Mouse (Mus musculus) midbrain, embryonic 13.5 days (tissue): ENCODE data around the gene Kel. TPM values are rescaled to one million over a fixed set of nuclear protein-coding genes. Genes with fewer than 3 reads are reported as not detected.

ENCODE experiments used
- ATAC-seq: fragments of 200-750 bp; cut with Nextera tagmentation; 2 replicates; pipeline ENCODE4 v1.8.0; 2017; ENCODE audit warnings: mild to moderate bottlenecking, moderate TSS enrichment, moderate library complexity
- H3K27ac ChIP-seq: fragments of 300-500 bp; sonication (generic); 2 replicates; pipeline ENCODE4 v1.5.1; 2015; ENCODE audit warnings: inconsistent platforms, mild to moderate bottlenecking, moderate library complexity
- H3K27me3 ChIP-seq: fragments of 300-500 bp; sonication (generic); 2 replicates; pipeline ENCODE4 v1.6.1; 2015; ENCODE audit warnings: mild to moderate bottlenecking, inconsistent platforms
- H3K36me3 ChIP-seq: fragments of 300-500 bp; sonication (generic); 2 replicates; pipeline ENCODE4 v1.6.1; 2015; ENCODE audit warnings: mild to moderate bottlenecking, inconsistent platforms
- H3K4me1 ChIP-seq: fragments of 300-500 bp; sonication (generic); replicated peaks from 2 replicates; pipeline ENCODE4 v1.6.1; 2015; ENCODE audit warnings: inconsistent platforms
- H3K4me2 ChIP-seq: fragments of 300-500 bp; sonication (generic); replicated peaks from 2 replicates; pipeline ENCODE4 v1.6.1; 2015; ENCODE audit warnings: moderate library complexity, mild to moderate bottlenecking, inconsistent platforms
- H3K4me3 ChIP-seq: fragments of 300-500 bp; sonication (generic); replicated peaks from 2 replicates; pipeline ENCODE4 v1.5.1; 2015; ENCODE audit warnings: mild to moderate bottlenecking, inconsistent platforms
- H3K9ac ChIP-seq: fragments of 300-500 bp; sonication (generic); replicated peaks from 2 replicates; pipeline ENCODE4 v1.6.1; 2015; ENCODE audit warnings: mild to moderate bottlenecking, inconsistent platforms
- H3K9me3 ChIP-seq: fragments of 300-500 bp; sonication (generic); 2 replicates; pipeline ENCODE4 v1.6.1; 2016; ENCODE audit warnings: mild to moderate bottlenecking, inconsistent platforms
- WGBS: fragments of 180-500 bp; shearing (Covaris S2); methylation state at CpG from one replicate; pipeline ENCODE4 v1.1.7; 2015; 5-methylcytosine and 5-hydroxymethylcytosine counted together
- polyA plus RNA-seq: library from polyadenylated mRNA; unstranded; fragments of >200 nt; fragmentation: Nextera tagmentation; extraction: Ambion mirVana; gene quantifications from 2 replicates; pipeline ENCODE4 v1.2.1, GENCODE M21; 2015

Kel gene
- polyA plus RNA-seq: 0.78 and 1.2 TPM in 2 replicates

GRCm38 (mm10) chr6:41704123-41704522 lies at the start of gene Kel:
Gene Kel, minus strand, starts transcription at chr6:41704339.
- Histone ChIP-seq H3K4me1 (no peaks in the 10 kb centered on the region), H3K9ac (no peak within 1 kb of the TSS), H3K4me3 (no peak within 1 kb of the TSS), H3K27ac (no peak within 1 kb of the TSS), H3K36me3 (no peaks in the 10 kb centered on the region), H3K4me2 (no peak within 1 kb of the TSS), H3K9me3 (no peaks in the 10 kb centered on the region), H3K27me3 (no peaks in the 10 kb centered on the region)
- no peak for ATAC-seq
- WGBS: 43% methylated on average over 1 of the region's 1 CpGs

- no peak for ATAC-seq
- Histone ChIP-seq H3K4me3 (no peak overlapping the region), H3K4me2 (no peak overlapping the region), H3K9ac (no peak overlapping the region), H3K9me3 (no peaks in the 10 kb centered on the region), H3K27ac (no peak overlapping the region), H3K36me3 (no peaks in the 10 kb centered on the region), H3K27me3 (no peaks in the 10 kb centered on the region), H3K4me1 (no peaks in the 10 kb centered on the region)
- WGBS: 77% methylated on average over 5 of the region's 5 CpGs
Observed at GRCm38 (mm10) chr6:41744664-41745392, 40.7 kb upstream of the Kel start.

GRCm38 (mm10) chr6:41741101-41741500 lies 37.0 kb upstream of the Kel start:
- Histone ChIP-seq H3K9ac (no peak overlapping the region), H3K27ac (no peak overlapping the region), H3K4me1 (no peaks in the 10 kb centered on the region), H3K27me3 (no peaks in the 10 kb centered on the region), H3K9me3 (no peaks in the 10 kb centered on the region), H3K36me3 (no peaks in the 10 kb centered on the region), H3K4me3 (no peak overlapping the region), H3K4me2 (no peak overlapping the region)
- no peak for ATAC-seq

GRCm38 (mm10) chr6:41734719-41735470 lies 30.8 kb upstream of the Kel start:
- Histone ChIP-seq H3K27me3 (no peaks in the 10 kb centered on the region), H3K4me3 (no peak overlapping the region), H3K9ac (no peak overlapping the region), H3K27ac (no peak overlapping the region), H3K4me2 (no peak overlapping the region), H3K9me3 (no peaks in the 10 kb centered on the region), H3K36me3 (no peaks in the 10 kb centered on the region), H3K4me1 (no peaks in the 10 kb centered on the region)
- no peak for ATAC-seq
- 92% methylated on average over 5 of the region's 5 CpGs for WGBS

- WGBS: 85% methylated on average over 1 of the region's 1 CpGs
- Histone ChIP-seq H3K4me1 (no peaks in the 10 kb centered on the region), H3K27ac (no peak overlapping the region), H3K27me3 (no peaks in the 10 kb centered on the region), H3K9ac (no peak overlapping the region), H3K9me3 (no peaks in the 10 kb centered on the region), H3K4me3 (no peak overlapping the region), H3K4me2 (no peak overlapping the region), H3K36me3 (no peaks in the 10 kb centered on the region)
- ATAC-seq: no peak
Observed at GRCm38 (mm10) chr6:41727989-41728609, 24.0 kb upstream of the Kel start.

GRCm38 (mm10) chr6:41721430-41721829 lies 17.3 kb upstream of the Kel start:
- WGBS: 89% methylated on average over 2 of the region's 2 CpGs
- Histone ChIP-seq H3K27me3 (no peaks in the 10 kb centered on the region), H3K36me3 (no peaks in the 10 kb centered on the region), H3K9ac (no peak overlapping the region), H3K27ac (no peak overlapping the region), H3K4me3 (no peak overlapping the region), H3K4me1 (no peaks in the 10 kb centered on the region), H3K9me3 (no peaks in the 10 kb centered on the region), H3K4me2 (no peak overlapping the region)
- no peak for ATAC-seq

- H3K27me3 ChIP-seq: no peaks in the 10 kb centered on the region
- no peaks in the 10 kb centered on the region for H3K4me1 ChIP-seq
- ATAC-seq: no peak
- H3K27ac ChIP-seq: no peak overlapping the region
- no peaks in the 10 kb centered on the region for H3K9me3 ChIP-seq
- no peak overlapping the region for H3K4me2 ChIP-seq
- H3K9ac ChIP-seq: no peak overlapping the region
- no peak overlapping the region for H3K4me3 ChIP-seq
- 88% methylated on average over 1 of the region's 1 CpGs for WGBS
- no peaks in the 10 kb centered on the region for H3K36me3 ChIP-seq
Observed at GRCm38 (mm10) chr6:41710281-41710680, 6.1 kb upstream of the Kel start.

- no peak overlapping the region for H3K4me2 ChIP-seq
- 88% methylated on average over 7 of the region's 7 CpGs for WGBS
- H3K27me3 ChIP-seq: no peaks in the 10 kb centered on the region
- no peak overlapping the region for H3K4me3 ChIP-seq
- H3K9ac ChIP-seq: no peak overlapping the region
- H3K9me3 ChIP-seq: no peaks in the 10 kb centered on the region
- no peak overlapping the region for H3K27ac ChIP-seq
- ATAC-seq: no peak
- H3K4me1 ChIP-seq: no peaks in the 10 kb centered on the region
- H3K36me3 ChIP-seq: no peaks in the 10 kb centered on the region
Observed at GRCm38 (mm10) chr6:41706275-41706674, 2.1 kb upstream of the Kel start.

GRCm38 (mm10) chr6:41702928-41703327 lies 1.2 kb downstream of the Kel start:
- Histone ChIP-seq H3K9ac (no peak overlapping the region), H3K4me3 (no peak overlapping the region), H3K4me2 (no peak overlapping the region), H3K9me3 (no peaks in the 10 kb centered on the region), H3K27ac (no peak overlapping the region), H3K4me1 (no peaks in the 10 kb centered on the region), H3K36me3 (no peaks in the 10 kb centered on the region), H3K27me3 (no peaks in the 10 kb centered on the region)
- no peak for ATAC-seq
- WGBS: 73% methylated on average over 2 of the region's 2 CpGs

- no peaks in the 10 kb centered on the region for H3K9me3 ChIP-seq
- no peak overlapping the region for H3K4me2 ChIP-seq
- no peaks in the 10 kb centered on the region for H3K4me1 ChIP-seq
- no peak overlapping the region for H3K4me3 ChIP-seq
- no peak for ATAC-seq
- WGBS: 83% methylated on average over 1 of the region's 1 CpGs
- H3K27me3 ChIP-seq: no peaks in the 10 kb centered on the region
- H3K9ac ChIP-seq: no peak overlapping the region
- H3K36me3 ChIP-seq: no peaks in the 10 kb centered on the region
- H3K27ac ChIP-seq: no peak overlapping the region
Observed at GRCm38 (mm10) chr6:41701245-41701644, 2.9 kb downstream of the Kel start.

- ATAC-seq: no peak
- H3K36me3 ChIP-seq: no peaks in the 10 kb centered on the region
- H3K4me1 ChIP-seq: no peaks in the 10 kb centered on the region
- no peak overlapping the region for H3K4me3 ChIP-seq
- H3K9me3 ChIP-seq: no peaks in the 10 kb centered on the region
- WGBS: 93% methylated on average over 1 of the region's 1 CpGs
- H3K27me3 ChIP-seq: no peaks in the 10 kb centered on the region
- no peak overlapping the region for H3K4me2 ChIP-seq
- no peak overlapping the region for H3K27ac ChIP-seq
- no peak overlapping the region for H3K9ac ChIP-seq
Observed at GRCm38 (mm10) chr6:41694407-41694806, 9.7 kb downstream of the Kel start.

GRCm38 (mm10) chr6:41692200-41692599 lies 11.9 kb downstream of the Kel start:
- H3K9me3 ChIP-seq: no peaks in the 10 kb centered on the region
- no peak overlapping the region for H3K9ac ChIP-seq
- H3K27me3 ChIP-seq: no peaks in the 10 kb centered on the region
- H3K4me2 ChIP-seq: no peak overlapping the region
- H3K27ac ChIP-seq: no peak overlapping the region
- no peak for ATAC-seq
- no peaks in the 10 kb centered on the region for H3K4me1 ChIP-seq
- no peak overlapping the region for H3K4me3 ChIP-seq
- no peaks in the 10 kb centered on the region for H3K36me3 ChIP-seq
